Mouse (Mus musculus): ENCODE data around the gene Rnaseh2a. TPM values are rescaled to one million over a fixed set of nuclear protein-coding genes. Genes with fewer than 3 reads are reported as not detected.

Rnaseh2a gene
- total RNA-seq, 2 experiments from 2014 or later, result 45.8 to 59.8 TPM

GRCm38 (mm10) chr8:84985049-84985683, 15.6 kb upstream of the Rnaseh2a start:
- DNase-seq (ENCODE audit: low spot score in 2 of 2), result peak; percentile 22

GRCm38 (mm10) chr8:84984294-84985048, 14.9 kb upstream of the Rnaseh2a start:
- DNase-seq (ENCODE audit: low spot score in 2 of 2), result no peak

DNA sequence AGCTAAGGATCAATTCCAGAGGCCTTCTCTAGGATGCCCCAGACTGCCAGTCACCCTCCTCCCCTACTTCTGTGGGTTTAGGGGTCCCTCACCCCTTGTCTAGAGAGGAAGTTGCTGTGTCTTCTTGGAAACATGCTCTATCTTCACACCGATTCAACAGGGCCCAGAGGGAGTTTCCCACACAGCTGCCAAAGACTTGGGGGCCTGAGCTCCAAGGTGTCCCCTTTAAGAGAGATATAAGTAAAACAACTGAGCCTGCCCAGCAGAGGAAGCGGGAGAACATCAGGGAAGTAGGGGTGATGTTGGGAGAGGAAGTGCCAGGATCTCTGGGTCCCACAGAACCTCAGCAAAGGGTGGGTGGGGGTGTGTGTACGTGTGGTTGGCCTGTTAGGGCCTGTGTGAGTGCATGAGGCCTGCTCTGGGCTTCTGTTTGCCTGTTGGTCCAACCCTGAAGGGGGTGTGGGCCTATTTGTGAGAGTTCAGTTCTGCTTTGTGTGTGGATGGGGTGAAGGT, 13.0 kb upstream of the Rnaseh2a start:
- DNase-seq (ENCODE audit: low spot score in 2 of 2), result no peak

DNA sequence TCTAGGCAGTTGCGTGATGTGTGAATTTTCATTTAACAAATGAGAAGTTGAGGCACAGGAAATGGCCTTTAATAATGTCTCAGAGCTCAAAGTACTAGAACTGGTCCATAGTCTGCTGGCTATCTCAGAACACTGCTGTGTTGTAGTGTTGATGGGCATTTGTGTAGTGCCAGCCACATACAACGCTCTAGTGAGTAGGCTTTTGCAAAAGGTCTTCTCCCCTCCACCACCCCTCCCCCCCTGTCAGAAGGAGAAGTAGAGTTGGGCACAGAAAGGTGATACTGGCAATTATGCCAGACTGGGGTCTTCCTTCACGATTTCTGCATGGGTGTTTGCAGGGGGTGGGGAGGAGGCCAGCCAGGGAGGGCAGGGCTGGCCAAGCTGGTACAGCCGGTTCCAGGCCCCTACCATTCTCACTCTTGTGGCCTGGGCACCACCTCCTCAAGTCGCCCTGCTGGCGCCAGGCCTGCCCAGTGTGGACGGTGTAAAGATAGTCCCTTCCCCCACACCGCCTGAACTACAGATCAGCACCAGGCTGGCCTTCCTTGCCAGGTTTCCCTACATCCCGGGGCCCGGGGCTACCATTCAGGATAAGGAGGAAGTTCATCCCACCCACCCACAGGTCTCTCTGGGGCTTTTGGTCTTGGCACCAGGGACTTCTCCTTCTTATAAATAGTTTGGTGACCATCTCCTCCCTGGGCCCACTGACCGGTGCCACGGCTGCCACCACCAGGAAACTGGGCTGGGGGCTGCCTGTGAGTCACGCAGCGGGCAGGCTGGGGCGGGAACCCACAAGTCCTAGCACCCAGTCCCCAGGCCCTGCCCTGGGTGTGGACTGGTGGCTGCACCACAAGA, 12.3 kb upstream of the Rnaseh2a start:
- no peak for DNase-seq (ENCODE audit: low spot score in 2 of 2)

DNA sequence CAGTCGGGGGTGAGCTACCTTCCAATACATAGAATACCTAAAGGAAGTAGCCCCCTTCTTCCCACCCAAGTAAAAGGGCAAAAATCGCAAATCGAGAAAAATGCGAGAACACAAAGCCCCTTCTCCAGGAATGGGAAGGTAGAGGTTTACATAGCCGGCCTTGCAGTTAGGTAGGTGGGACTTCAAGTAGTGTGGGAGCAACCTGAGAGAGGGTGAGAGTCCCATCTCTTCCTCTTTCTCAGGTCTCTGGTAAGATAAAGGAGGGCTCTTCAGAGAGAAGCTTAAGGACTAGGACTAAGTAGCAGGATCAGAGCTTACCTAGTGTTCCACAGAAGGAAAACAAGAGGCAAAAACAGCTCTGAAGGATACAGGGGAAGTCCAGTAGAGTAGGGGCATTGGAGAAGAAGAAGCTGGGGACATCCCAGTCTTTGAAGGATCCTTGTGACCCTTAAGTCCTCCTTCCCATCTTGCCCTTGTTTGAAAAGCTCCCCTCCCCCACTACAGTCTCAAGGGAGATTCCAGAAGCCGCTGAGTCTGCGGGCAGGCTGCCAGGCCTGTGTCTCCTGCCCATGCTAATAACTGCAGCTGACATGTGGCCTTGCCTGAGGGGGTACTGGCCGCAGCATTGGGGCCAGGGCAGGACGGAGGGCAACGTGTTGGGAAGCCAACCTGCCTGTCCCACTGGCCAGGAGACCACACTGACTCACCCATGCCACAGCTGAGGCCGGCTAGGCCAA, 11.2 kb upstream of the Rnaseh2a start:
- DNase-seq (ENCODE audit: low spot score in 2 of 2), result peak in 1 of 2 experiments; percentile 25

DNA sequence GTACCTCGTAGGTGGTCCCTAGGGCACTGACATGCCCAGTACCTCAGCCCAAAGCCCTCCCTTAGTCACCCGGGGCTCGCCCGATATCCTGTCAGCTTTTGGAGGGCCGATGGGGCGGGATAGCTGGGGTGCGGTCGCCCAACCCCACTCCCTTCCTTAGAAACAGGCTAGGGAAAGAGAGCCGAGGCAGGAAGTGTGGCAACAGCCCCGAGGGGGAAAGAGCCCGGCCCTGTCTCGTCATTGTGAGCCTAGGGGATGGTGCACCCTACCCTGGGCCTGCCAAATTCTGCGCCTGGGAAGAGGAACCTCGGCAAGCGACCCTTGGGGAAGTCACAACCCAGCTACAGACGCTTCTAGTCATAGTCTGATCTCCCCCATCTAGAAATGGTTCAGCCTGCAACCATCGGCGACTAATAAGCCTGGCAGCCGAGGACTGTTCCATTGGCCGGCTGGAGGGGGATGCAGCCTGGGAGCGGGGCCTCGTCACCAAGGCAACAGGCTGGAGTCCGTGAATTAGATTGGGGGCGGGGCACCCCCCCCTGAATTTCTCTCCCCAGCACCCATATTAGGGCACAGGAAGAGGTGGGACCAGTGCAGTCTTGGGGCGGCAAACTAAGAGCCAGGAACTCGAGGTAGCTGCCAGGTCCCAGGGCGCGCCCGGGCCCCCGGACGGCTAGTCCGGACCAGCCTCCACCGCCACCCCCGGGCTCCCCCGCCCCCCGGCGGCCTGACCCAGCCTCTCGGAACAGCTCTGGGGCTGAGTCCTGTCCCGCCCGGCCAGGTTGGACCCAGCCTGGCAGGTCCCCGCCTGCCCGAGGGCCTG, 10.2 kb upstream of the Rnaseh2a start:
- DNase-seq (ENCODE audit: low spot score in 2 of 2), result peak; percentile 89 to 93

DNA sequence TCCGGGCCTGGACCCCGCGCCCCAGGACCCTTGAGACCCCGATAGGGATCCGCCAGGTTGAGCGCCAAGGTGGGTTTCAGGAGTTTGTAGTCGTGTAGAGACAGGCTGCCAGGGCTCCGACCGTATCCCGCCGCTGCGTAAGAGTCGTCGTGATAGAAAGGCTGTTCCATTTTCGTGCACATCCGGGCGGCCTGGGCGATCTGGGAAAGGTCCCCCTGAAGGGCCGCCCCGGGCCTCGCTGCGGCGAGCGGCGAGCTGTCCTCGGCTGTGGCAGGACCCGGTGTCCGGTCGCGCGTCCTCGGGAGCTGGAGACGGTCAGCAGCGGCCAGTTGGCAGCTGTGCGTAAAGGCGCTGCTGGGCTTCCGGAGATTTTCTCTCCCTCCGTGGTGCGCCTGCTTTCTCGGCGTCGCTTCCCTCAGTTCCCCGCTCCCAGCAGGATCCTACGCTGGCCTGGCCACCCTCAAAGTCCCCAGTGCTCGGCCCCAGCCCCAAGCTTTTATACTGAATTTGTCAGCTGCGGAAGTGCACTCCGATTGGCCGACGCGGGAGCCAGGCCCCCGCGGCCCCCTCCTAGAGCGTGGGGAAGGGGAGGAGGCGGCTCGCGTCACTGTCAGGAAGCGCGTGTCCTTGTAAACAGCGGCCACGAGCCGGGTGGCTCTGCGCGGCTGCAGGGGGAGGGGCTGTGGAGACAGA, 8.8 kb upstream of the Rnaseh2a start, which contains the start of gene Junb:
TSS of gene Junb (minus strand) at position 471 of the 693 bp plus-strand sequence.
- DNase-seq (ENCODE audit: low spot score in 2 of 2), result peak; percentile 97 to 98

DNA sequence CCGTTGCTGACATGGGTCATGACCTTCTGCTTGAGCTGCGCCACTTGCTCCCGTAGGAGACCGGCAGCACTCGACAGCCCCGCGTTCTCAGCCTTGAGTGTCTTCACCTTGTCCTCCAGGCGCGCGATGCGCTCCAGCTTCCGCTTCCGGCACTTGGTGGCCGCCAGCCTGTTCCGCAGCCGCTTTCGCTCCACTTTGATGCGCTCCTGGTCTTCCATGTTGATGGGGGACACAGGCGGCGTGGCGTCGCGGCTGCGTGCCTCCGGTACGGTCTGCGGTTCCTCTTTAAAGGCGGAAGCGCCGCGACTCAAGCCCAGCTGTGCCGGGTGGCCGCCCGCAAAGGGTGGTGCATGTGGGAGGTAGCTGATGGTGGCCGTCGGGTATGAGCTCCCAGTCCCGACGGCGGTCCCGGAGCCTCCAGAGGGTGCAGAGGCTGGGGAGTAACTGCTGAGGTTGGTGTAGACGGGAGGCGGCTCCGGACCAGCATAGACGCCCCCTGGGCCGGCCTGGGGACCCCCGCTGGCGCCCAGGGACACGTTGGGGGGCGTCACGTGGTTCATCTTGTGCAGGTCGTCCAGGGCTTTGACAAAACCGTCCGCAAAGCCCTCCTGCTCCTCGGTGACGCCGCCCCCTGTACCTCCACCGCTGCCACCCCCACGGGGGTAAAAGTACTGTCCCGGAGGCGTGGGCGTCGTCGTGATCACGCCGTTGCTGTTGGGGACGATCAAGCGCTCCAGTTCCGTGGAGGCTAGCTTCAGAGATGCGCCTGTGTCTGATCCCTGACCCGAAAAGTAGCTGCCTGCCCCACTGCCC, 8.1 kb upstream of the Rnaseh2a start:
- DNase-seq (ENCODE audit: low spot score in 2 of 2), result peak; percentile 70 to 71

- DNase-seq (ENCODE audit: low spot score in 2 of 2), result no peak
These were observed 7.3 kb upstream of the Rnaseh2a start for GRCm38 (mm10) chr8:84976763-84977434.

DNA sequence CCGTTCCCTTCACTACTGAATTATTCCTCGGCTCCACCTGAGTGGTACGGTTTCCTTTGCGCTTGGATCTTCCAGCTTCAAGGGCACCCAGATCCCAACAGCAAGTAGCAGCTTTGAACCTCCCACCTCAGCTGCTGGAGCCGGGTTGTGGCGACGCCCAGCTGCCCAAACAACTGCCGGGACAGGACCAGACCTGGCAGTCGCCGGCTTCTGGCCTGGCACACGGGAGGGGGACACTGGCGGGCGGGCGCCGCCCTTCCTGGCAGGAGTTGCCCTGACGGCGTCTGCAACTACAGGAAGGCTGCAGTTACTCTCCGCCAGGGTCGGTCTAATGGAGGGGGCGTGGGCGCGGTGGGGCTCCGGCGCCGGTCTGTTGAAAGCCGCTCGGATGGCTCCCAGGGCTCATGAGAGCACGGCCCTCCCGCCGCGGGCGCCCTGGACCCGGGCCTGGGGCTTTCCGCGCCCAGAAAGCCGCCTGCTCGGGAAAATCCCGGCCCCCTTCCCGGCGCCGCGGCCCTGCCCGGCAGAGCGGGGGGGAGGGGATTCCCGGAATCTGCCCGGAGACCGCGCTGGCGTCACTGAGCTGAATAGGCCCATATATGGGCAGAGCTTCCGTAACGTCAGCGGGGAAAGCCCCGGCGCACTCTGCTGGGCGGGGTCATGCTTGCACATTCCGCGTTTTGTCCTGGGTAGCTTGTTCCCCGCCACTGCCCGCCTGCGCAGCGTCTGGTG, 6.6 kb upstream of the Rnaseh2a start:
- peak; percentile 95 to 96 for DNase-seq (ENCODE audit: low spot score in 2 of 2)

- peak; percentile 56 to 62 for DNase-seq (ENCODE audit: low spot score in 2 of 2)
These were observed 5.9 kb upstream of the Rnaseh2a start for GRCm38 (mm10) chr8:84975434-84975833.

- no peak for DNase-seq (ENCODE audit: low spot score in 2 of 2)
These were observed 5.1 kb upstream of the Rnaseh2a start for GRCm38 (mm10) chr8:84974543-84975142.

DNA sequence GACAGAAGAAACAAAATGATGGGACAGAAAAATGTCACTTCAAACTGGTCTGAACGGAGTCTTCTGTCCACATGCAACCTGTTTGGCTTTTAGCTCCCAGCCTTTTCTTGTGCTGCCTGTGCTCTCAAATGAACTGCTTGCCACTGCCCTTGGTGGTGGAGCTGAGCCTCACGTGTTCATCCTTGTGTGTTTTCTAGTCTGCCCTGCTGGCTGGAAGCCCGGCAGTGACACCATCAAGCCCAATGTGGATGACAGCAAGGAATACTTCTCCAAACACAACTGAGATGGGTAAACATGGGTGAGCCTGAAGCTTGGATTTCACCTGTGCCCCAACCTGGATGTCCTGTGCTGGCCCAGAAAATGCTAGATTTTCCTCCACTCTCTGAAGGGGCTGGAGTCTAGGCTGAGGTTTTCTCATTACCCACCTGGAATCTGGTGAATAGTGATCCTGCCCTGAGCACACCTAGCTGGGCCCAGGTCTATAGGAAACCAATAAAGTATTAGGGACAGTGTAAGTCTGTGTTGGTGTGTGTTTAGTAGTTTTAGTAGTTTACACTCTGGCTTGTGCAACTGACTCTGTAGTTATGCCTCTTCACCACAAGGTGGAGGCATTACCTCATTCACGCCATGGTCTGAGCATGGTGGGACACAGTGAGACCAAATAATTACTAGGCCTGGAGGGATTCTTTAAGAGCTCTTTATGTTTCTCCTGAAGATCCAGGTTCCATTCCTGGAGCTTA, 4.4 kb upstream of the Rnaseh2a start:
- DNase-seq (ENCODE audit: low spot score in 2 of 2), result peak; percentile 35 to 43

GRCm38 (mm10) chr8:84973079-84973478, 3.5 kb upstream of the Rnaseh2a start:
- no peak for DNase-seq (ENCODE audit: low spot score in 2 of 2)

DNA sequence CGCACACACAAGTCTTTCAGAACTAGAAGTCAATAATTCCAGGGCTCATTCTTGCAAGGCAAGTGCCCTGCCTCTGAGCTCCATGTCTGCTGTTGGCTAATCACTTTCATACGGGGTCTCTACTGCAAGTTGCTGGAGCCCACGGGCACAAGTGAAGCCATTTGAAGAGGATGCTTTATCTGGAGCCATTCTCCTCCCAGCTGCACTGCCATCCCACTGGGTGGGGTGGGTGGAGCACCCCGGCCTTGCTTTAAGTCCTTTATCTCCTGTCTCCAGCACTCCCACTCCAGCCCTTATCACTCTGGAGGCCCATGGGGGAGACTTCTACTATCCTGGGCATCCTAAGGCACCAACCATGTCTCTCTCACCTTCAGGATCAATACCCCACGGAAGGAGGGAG, 1.3 kb upstream of the Rnaseh2a start:
- DNase-seq (ENCODE audit: low spot score in 2 of 2), result no peak

Data from left cerebral cortex, adult 18-20 months (tissue).